Mouse (Mus musculus): ENCODE results near the gene Ubash3a.
"Not testable (repeated sequence)": the region's sequence is repeated elsewhere in the genome, so short reads cannot be mapped to it uniquely, and the experiment has no call there.

Ubash3a gene

GRCm38 (mm10) chr17:31261352-31261751, 53.7 kb downstream of the Ubash3a start:
- no peak for DNase-seq (ENCODE audit: low read depth)

- DNase-seq (ENCODE audit: low read depth), result no peak
Measured at GRCm38 (mm10) chr17:31262715-31263114, 55.0 kb downstream of the Ubash3a start.

DNA sequence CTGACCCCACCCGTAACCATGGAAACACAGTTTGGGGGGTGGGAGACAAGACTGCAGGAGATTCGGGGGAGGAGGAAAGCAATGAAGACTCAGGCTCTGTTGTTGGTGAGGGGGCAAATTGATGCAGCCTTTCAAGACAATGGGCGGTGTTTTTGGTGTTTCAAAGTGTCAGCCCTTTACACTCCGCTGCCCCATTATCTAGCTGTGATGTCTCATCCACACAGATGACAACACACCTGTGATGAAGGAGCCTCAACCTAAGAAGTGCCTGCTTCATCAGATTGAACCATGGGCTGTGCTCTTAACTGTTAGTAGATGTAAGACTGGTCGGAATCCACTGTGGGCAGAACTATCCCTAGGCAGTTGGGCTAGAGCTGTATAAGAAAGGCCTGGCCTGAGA, 56.1 kb downstream of the Ubash3a start:
- DNase-seq (ENCODE audit: low read depth), result no peak

GRCm38 (mm10) chr17:31264372-31264771, 56.7 kb downstream of the Ubash3a start:
- DNase-seq (ENCODE audit: low read depth), result no peak

- DNase-seq (ENCODE audit: low read depth), result no peak
Measured at GRCm38 (mm10) chr17:31265171-31265572, 57.5 kb downstream of the Ubash3a start.

DNA sequence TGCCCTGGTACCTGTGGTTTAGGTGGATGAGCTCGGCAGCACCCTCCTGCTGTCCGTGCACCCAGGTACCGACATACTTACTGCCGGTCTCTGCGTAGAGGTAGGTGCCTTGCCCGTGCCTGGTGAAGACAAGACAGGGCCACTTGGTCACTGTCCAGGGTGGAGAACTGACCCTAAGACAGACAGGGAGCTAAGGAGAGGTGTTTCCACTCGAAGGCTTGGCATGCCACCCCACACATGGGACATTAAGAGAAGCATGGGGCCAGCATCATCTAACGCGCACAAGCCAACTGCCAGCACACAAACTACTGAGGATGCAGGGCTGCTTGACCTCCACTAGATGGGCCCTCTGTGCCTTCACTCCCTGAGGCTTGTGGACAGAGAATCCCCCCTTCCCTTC, 58.2 kb downstream of the Ubash3a start:
- DNase-seq (ENCODE audit: low read depth), result no peak

GRCm38 (mm10) chr17:31266321-31266950, 58.8 kb downstream of the Ubash3a start:
- DNase-seq (ENCODE audit: low read depth), result no peak

GRCm38 (mm10) chr17:31267138-31267537, 59.5 kb downstream of the Ubash3a start:
- DNase-seq (ENCODE audit: low read depth), result no peak

- no peak for DNase-seq (ENCODE audit: low read depth)
Measured at GRCm38 (mm10) chr17:31267603-31268002, 59.9 kb downstream of the Ubash3a start.

DNA sequence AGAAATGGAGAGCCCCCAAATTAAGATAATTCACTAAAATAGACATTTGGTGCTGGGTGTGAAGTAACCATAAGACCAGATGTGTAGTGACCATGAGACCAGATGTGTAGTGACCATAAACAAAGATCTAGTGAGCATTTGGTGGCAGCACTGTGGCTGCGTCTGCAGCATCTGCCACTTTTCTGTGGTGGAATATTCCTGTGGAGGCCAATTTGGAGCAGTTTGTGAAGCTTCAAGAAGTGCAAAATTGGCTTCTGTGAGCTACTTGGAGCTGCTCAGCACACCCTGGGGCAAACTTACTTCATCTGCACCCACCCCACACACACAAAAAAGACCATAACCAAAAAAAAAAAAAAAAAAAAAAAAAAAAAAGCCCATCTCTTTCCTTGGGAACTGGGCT, 60.3 kb downstream of the Ubash3a start:
- DNase-seq (ENCODE audit: low read depth), result no peak

GRCm38 (mm10) chr17:31269761-31270160, 62.1 kb downstream of the Ubash3a start:
- DNase-seq (ENCODE audit: low read depth), result no peak

DNA sequence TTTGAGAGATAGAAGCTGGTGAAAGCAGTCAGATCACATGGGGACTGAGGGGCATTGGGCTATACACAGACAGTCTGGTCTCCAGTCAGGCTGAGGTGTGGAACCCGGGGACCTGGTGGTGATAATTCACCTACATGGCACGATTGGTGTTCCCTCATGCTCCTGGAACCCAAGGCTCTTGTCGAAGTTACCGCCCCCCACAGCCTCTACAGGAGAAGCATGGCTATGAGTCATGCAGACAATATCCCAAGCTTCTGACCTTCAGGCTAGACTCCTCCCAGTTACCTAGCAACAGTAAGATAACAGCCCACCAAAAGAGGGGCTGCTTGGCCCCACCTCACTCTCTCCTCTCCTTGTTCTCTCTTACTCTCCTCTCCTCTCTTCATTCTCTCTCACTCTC, 62.6 kb downstream of the Ubash3a start:
- no peak for DNase-seq (ENCODE audit: low read depth)

DNA sequence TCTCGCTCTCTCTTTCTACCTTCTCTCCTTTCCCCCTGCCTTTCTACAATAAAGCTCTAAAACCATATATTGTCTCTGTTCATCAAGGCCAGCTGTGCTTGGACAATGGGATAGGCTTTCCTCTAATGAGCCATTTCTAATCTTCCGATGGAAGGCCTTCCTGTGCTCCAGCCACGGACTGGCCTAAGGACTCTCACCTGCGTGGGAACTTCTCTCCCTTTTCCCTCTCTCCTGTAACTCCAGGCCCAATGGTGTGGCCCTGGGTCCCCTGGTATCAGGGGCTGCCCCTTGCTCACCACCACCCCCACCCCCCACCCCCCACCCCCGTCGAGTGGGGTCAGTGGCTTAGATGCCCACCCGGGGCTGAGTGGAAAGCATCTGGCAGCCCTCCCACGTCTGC, 63.1 kb downstream of the Ubash3a start:
- DNase-seq (ENCODE audit: low read depth), result not testable (repeated sequence)

DNA sequence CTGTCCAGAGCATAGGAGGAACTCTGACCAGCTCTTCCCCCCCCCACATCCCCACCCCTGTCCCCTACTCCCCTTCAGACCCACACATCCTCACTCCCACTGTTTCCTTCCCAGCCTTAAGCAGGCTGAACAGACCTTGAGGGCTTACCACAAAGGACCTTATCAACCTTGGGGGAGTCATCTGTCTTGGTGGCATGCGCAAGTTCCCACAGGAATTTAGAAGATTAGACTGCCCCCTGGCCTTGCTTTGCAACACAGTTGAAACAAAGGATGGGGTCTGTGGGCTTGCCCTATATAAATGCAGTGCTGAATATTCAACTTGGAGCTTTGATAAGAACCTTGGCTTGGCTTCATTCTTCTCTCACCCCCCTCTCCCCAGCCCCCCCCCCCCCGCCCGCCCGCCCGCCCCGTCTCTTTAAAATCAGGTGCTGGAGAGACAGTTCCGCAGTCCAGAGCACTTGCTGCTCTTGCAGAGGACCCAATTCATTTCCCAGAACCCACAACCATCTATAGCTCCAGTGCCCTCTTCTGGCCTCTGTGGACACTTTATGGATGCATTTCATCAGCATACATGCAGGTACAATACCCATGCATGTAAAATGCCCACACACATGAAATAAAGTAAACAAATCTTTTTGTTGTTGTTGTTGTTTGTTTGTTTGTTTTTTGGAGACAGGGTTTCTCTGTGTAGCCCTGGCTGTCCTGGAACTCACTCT, 63.6 kb downstream of the Ubash3a start:
- no peak for DNase-seq (ENCODE audit: low read depth)

DNA sequence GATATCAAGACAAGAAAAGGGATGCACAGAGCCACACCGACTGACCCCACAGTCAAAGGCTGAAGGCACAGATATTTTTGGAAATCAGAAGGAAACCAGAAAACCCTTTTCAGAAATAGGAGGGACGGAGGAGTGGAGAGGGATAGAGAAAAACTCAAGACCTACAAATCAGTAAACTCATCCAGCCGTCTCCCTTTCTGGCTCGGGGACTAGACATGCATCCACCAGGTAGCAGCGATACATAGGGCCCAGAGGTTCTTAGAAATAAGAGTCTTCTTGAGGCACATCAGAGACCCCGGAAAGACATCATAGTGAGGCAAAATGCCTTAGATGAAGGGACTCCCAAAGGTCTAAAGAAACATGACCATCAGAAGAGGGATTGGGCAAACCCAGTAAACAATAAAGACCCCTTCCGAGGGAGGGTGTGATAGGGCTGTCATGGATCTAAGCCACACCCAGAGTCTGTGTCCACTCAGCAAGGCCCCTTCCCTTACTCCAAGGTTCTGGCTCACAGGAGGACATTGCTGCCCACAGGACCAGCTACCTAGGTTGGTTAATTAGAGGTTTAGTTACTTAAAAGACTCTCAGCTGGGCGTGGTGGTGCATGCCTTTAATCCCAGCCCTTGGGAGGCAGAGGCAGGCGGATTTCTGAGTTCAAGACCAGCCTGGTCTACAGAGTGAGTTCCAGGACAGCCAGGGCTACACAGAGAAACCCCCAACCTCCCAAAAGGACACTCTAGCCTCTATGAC, 64.9 kb downstream of the Ubash3a start:
- no peak for DNase-seq (ENCODE audit: low read depth)

- DNase-seq (ENCODE audit: low read depth), result no peak
Measured at GRCm38 (mm10) chr17:31273631-31274030, 66.0 kb downstream of the Ubash3a start.

DNA sequence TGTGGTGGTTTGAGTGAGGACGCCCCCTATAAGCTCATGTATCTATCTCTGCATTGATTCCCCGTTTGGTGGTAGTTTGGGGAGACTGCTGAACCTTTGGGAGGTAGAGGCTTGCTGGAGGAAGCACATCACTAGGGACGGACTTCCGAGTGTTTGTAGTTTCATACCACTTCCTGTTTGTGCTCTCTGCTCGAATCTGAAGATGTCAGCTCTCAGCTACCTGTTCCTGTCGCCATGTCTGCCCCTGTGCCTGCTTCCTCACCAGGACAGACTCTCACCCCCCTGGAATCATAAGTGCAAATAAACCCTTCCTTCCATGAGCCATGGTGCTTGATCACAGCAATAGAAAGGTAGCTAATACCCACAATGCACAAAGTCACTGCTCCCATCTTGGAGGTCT, 67.5 kb downstream of the Ubash3a start:
- no peak for DNase-seq (ENCODE audit: low read depth)

DNA sequence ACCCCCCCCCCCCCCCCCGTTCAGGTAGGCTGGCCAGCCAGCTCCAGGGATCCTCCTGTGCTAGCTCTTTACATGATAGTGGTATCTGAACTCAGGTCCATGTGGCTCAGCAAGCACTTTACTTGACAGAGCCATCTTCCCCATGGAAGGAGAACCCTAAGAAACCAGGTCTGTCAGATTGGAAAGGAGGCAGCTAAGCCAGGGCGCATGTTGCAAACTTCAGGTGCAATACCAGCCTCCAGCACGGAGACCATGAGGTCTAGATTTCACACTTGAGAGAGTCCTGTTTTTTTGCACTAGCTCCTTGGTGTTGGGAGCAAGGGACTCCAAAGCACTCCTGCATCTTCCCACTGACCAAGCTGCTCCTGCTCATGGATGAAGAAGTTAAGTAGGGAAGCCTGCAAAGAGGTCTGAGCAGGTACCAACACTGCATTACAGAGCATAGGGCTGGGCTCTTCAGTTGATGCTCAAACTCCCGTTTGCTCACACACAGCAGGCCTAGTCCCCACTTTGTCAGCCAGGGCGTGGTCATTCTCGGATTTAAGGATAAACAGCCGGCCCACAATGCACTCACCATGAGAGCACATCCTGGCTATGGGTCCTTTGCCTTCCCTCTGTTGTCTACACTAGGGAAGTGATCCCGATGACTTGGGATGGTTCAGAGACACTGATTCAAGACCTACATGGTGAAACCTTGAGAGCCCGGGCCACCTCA, 68.7 kb downstream of the Ubash3a start:
- DNase-seq (ENCODE audit: low read depth), result no peak

GRCm38 (mm10) chr17:31276922-31277918, 69.5 kb downstream of the Ubash3a start, which contains the start of gene Rsph1:
Gene Rsph1, minus strand, starts transcription at chr17:31277383.
- DNase-seq (ENCODE audit: low read depth), result no peak

- DNase-seq (ENCODE audit: low read depth), result no peak
Measured at GRCm38 (mm10) chr17:31277931-31278330, 70.3 kb downstream of the Ubash3a start.

DNA sequence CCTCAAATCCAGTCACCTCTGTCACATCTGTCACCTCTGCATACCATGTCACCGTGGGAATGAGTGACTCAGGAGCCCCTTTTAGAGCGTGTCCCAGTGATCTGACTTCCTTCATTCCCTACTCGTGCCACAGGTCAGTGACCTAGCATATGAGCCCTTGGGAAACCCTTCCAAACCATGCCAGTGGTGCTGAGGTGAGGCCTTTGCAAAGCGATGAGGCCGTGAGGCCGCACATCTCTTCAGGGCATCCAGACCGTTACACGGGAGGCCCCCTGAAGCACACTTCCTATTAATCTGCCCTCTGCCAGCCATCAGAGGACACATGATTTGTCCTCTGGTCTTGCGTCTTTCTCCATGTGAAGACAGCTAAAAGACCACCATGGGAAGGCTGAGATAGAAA, 71.9 kb downstream of the Ubash3a start:
- no peak for DNase-seq (ENCODE audit: low read depth)
